Mouse (Mus musculus) skeletal muscle tissue, adult 2 months (tissue): ENCODE data around the gene Atad5.
A peak's percentile ranks its signal among the peaks of the same experiment; 100 is the strongest.
"Not testable (repeated sequence)": the region's sequence is repeated elsewhere in the genome, so short reads cannot be mapped to it uniquely, and the experiment has no call there.

Source experiments
- DNase-seq: peaks from one replicate; pipeline ENCODE4 v3.0.0-alpha.2; 2012; ENCODE audit warnings: low read depth, low spot score

The Atad5 gene

GRCm38 (mm10) chr11:80176911-80177895 lies 88.0 kb downstream of the Atad5 start:
- no peak for DNase-seq

DNA sequence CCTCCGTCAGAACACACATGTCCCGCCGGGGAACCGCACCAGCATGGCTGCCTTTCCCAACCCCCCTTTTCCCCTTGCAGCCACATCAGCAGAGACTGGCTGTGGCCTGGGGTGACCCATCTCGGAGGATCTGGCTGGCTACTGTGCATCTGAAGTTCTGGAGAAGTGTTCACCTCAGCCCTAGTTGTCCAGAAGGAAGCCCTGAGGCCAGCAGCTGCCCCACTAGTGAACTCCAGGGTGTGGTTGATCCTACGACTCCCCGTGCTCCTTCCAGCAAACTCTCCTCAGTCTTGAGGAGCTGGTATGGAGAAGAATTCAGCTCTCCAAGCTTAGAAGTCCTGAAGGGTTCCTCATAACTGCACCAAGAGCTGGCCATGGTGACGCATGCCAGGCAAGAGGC lies 89.1 kb downstream of the Atad5 start:
- no peak for DNase-seq

DNA sequence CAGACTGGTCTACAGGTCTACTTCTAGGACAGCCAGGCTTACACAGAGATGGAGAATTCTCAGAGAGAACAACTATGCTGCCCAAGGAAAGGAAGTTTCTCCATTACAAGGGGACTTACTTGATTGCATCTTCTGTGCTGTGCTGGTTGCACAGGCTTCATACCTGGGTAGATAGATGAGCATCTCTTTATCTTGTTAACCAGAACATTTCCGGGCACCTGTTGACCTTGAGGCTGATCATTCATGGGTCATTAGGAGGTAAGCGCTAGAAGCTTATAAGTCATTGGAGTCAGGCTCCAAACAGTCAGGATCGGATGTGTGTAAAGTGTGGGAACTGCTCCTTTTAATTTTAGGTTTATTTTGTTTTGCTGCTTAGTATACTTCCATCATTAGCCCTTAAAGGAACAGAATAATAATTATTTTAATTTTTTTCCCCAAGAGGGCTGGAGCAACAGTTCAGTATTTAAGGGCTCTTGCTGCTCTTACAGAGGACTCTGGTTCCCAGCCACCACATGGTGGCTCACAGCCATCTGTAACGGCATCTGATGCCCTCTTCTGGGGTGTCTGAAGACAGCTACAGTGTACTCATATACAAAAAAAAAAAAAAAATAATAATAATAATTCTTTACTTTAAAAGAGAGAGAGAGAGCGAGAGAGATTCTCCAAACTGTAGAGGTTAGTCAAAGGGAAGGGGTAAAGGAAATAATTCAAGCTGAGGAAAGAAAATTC lies 92.0 kb downstream of the Atad5 start:
- no peak for DNase-seq

DNA sequence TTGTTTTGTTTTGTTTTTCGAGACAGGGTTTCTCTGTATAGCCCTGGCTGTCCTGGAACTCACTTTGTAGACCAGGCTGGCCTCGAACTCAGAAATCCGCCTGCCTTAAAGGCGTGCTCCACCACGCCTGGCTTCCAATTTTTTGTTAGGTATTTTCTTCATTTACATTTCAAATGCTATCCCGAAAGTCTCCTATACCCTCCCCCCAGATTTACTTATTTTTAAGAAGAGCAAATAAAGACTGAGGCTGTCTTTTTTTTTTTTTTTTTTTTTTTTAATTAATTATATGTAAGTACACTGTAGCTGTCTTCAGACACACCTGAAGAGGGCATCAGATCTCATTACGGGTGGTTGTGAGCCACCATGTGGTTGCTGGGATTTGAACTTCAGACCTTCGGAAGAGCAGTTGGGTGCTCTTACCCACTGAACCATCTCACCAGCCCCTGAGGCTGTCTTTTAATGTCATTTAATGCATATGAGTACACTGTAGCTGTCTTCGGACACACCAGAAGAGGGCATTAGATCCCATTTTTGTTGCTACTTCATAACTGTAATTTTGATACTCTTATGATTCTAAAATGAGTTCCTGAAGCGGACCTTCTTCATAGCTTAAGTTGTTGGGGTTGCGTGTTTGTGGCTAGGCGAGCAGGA lies 94.0 kb downstream of the Atad5 start:
- DNase-seq = not testable (repeated sequence)

GRCm38 (mm10) chr11:80183705-80184255 lies 94.6 kb downstream of the Atad5 start, which contains the start of gene Rnf135:
TSS of gene Rnf135 (plus strand) at chr11:80183851.
- DNase-seq = peak; percentile 86

- no peak for DNase-seq
Observed at GRCm38 (mm10) chr11:80184531-80185071, 95.4 kb downstream of the Atad5 start.
